Mouse (Mus musculus) stomach, postnatal 0 days (tissue): ENCODE measurements at regions not wholly inside any gene's neighbourhood (a gene's known extent, or its start where the extent isn't known, plus 50 kb on each side); places are given as distances from the start of the nearest gene placed in this dataset.

Experiments used
- CTCF ChIP-seq: IDR thresholded peaks from 2 replicates; pipeline ENCODE4 v1.5.1; 2016; ENCODE audit warnings: antibody characterized with exemption, low read depth, mild to moderate bottlenecking, moderate library complexity
- EP300 ChIP-seq: optimal IDR thresholded peaks from 2 replicates; pipeline ENCODE3; 2016; ENCODE audit warnings: antibody characterized with exemption

- TF ChIP-seq CTCF, result no peak
- TF ChIP-seq EP300, result no peak
Observed at GRCm38 (mm10) chr3:52863146-52863849, 153.7 kb downstream of the Cog6 start.
